Mouse (Mus musculus) limb, embryonic 14.5 days (tissue): ENCODE results near the gene Ap3m1. TPM values are rescaled to one million over a fixed set of nuclear protein-coding genes. Genes with fewer than 3 reads are reported as not detected.

ENCODE experiments used
- ATAC-seq: fragments of 200-750 bp; cut with Nextera tagmentation; 2 replicates; pipeline ENCODE4 v1.8.0; 2017; ENCODE audit warnings: low read depth, moderate number of reproducible peaks, moderate TSS enrichment; ENCODE audit not compliant: low FRiP score
- DNase-seq: peaks from one replicate; pipeline ENCODE4 v3.0.0-alpha.2; 2015; ENCODE audit warnings: low spot score
- H3K27ac ChIP-seq: fragments of 300-500 bp; sonication (generic); replicated peaks from 2 replicates; pipeline ENCODE4 v1.5.1; 2014; ENCODE audit warnings: low read depth, mild to moderate bottlenecking, low read length, moderate library complexity, mixed read lengths
- H3K27me3 ChIP-seq: fragments of 300-500 bp; sonication (generic); 2 replicates; pipeline ENCODE4 v1.6.1; 2014; ENCODE audit warnings: low read length, mixed read lengths; ENCODE audit not compliant: control insufficient read depth, insufficient read depth
- H3K36me3 ChIP-seq: fragments of 300-500 bp; sonication (generic); 2 replicates; pipeline ENCODE4 v1.6.1; 2014; ENCODE audit warnings: mild to moderate bottlenecking, low read length, moderate library complexity, mixed read lengths; ENCODE audit not compliant: control insufficient read depth, insufficient read depth
- H3K4me1 ChIP-seq: fragments of 300-500 bp; sonication (generic); 2 replicates; pipeline ENCODE4 v1.6.1; 2014; ENCODE audit warnings: antibody characterized with exemption, low read length, mixed read lengths; ENCODE audit not compliant: control insufficient read depth, insufficient read depth
- H3K4me2 ChIP-seq: fragments of 300-500 bp; sonication (generic); replicated peaks from 2 replicates; pipeline ENCODE4 v1.6.1; 2014; ENCODE audit warnings: low read depth, mild to moderate bottlenecking, low read length, moderate library complexity; ENCODE audit not compliant: severe bottlenecking
- H3K4me3 ChIP-seq: fragments of 300-500 bp; sonication (generic); replicated peaks from 2 replicates; pipeline ENCODE4 v1.5.1; 2014; ENCODE audit warnings: low read length
- H3K9ac ChIP-seq: fragments of 300-500 bp; sonication (generic); 2 replicates; pipeline ENCODE4 v1.6.1; 2014; ENCODE audit warnings: mild to moderate bottlenecking, low read depth, low read length, moderate library complexity; ENCODE audit not compliant: severe bottlenecking
- H3K9me3 ChIP-seq: fragments of 300-500 bp; sonication (generic); 2 replicates; pipeline ENCODE4 v1.6.1; 2016; ENCODE audit warnings: low read length; ENCODE audit not compliant: control insufficient read depth
- POLR2A ChIP-seq: fragments of 200-500 bp; IDR thresholded peaks from 2 replicates; pipeline ENCODE4 v1.8.0; 2012; ENCODE audit warnings: inconsistent platforms, mild to moderate bottlenecking, moderate library complexity, borderline replicate concordance; ENCODE audit not compliant: insufficient read depth, insufficient read length; ENCODE audit errors: extremely low read depth
- WGBS: fragments of 180-500 bp; shearing (Covaris S2); extraction: QIAGEN DNeasy Blood & Tissue Kit; methylation state at CpG from one replicate; pipeline ENCODE4 v1.1.7; 2014; 5-methylcytosine and 5-hydroxymethylcytosine counted together
- polyA plus RNA-seq, 2 experiments: library from polyadenylated mRNA; depleted of rRNA in 1 of 2; stranded (reverse) in 1 of 2; unstranded in 1 of 2; fragments of >200 nt; fragmentation: Nextera tagmentation in 1 of 2; extraction: Ambion mirVana in 1 of 2; gene quantifications; 2 replicates each; pipeline versions ENCODE4 v1.2.1 to v1.2.3; 2012 to 2014

Ap3m1 gene
- polyA plus RNA-seq, 2 experiments: 76.4 to 86.6 TPM

- Histone ChIP-seq H3K4me3 (no peak overlapping the region), H3K27ac (peak overlapping the region; percentile 83), H3K9ac (no peak overlapping the region), H3K36me3 (no peaks in the 10 kb centered on the region), H3K9me3 (no peaks in the 10 kb centered on the region), H3K4me2 (peak overlapping the region; percentile 26; the same call in 1 of the 2 replicates), H3K4me1 (peaks cover 30% of the 10 kb centered on the region), H3K27me3 (no peaks in the 10 kb centered on the region)
- peak; percentile 70; the same call in 1 of the 2 replicates for ATAC-seq
- no peak for TF ChIP-seq POLR2A
- peak; percentile 63 for DNase-seq
- 5% methylated on average over 7 of the region's 7 CpGs for WGBS
These were observed 34.6 kb upstream of the Ap3m1 start for GRCm38 (mm10) chr14:21086827-21087351.

- no peaks in the 10 kb centered on the region for H3K27me3 ChIP-seq
- H3K4me1 ChIP-seq: peaks cover 30% of the 10 kb centered on the region
- WGBS: 4% methylated on average over 2 of the region's 2 CpGs
- H3K27ac ChIP-seq: no peak overlapping the region
- DNase-seq (no peak), ATAC-seq (no peak)
- no peaks in the 10 kb centered on the region for H3K9me3 ChIP-seq
- H3K36me3 ChIP-seq: no peaks in the 10 kb centered on the region
- H3K4me3 ChIP-seq: no peak overlapping the region
- H3K4me2 ChIP-seq: no peak overlapping the region
- TF ChIP-seq POLR2A: no peak
- H3K9ac ChIP-seq: no peak overlapping the region
These were observed 33.8 kb upstream of the Ap3m1 start for GRCm38 (mm10) chr14:21086106-21086505.

DNA sequence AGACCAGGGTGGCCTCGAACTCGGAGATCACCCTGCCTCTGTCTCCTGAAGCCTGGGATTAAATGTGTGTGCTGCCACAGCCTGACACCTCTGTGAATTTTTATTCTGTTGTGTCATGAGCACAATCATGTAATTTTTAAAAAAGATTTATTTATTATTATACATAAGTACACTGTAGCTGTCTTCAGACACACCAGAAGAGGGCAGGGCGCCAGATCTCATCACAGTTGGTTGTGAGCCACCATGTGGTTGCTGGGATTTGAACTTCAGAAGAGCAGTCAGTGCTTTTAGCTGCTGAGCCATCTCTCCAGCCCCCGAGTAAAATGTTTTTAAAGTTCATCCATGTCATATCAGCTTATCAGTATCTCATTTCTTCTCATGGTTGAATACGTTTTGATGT is 33.4 kb upstream of the Ap3m1 start:
- DNase-seq: no peak
- no peaks in the 10 kb centered on the region for H3K9me3 ChIP-seq
- no peak overlapping the region for H3K27ac ChIP-seq
- TF ChIP-seq POLR2A: no peak
- H3K36me3 ChIP-seq: no peaks in the 10 kb centered on the region
- ATAC-seq: no peak
- peaks cover 30% of the 10 kb centered on the region for H3K4me1 ChIP-seq
- H3K4me2 ChIP-seq: no peak overlapping the region
- H3K27me3 ChIP-seq: no peaks in the 10 kb centered on the region
- no peak overlapping the region for H3K9ac ChIP-seq
- 73% methylated on average over 5 of the region's 5 CpGs for WGBS
- no peak overlapping the region for H3K4me3 ChIP-seq

GRCm38 (mm10) chr14:21082823-21083222 is 30.5 kb upstream of the Ap3m1 start:
- WGBS: 50% methylated on average over 1 of the region's 1 CpGs

GRCm38 (mm10) chr14:21078511-21078910 is 26.2 kb upstream of the Ap3m1 start:
- Histone ChIP-seq H3K9me3 (no peaks in the 10 kb centered on the region), H3K4me2 (no peak overlapping the region), H3K4me3 (no peak overlapping the region), H3K9ac (no peak overlapping the region), H3K27ac (no peak overlapping the region), H3K4me1 (peaks cover 16% of the 10 kb centered on the region; the same call in 1 of the 2 replicates), H3K36me3 (no peaks in the 10 kb centered on the region), H3K27me3 (no peaks in the 10 kb centered on the region)
- TF ChIP-seq POLR2A: no peak
- ATAC-seq (no peak), DNase-seq (no peak)

More at GRCm38 (mm10) chr14:21082823-21083222, 30.5 kb upstream of the Ap3m1 start:
- ATAC-seq (no peak), DNase-seq (no peak)
- Histone ChIP-seq H3K4me1 (peaks cover 24% of the 10 kb centered on the region), H3K27ac (no peak overlapping the region), H3K27me3 (no peaks in the 10 kb centered on the region), H3K9ac (no peak overlapping the region), H3K9me3 (no peaks in the 10 kb centered on the region), H3K36me3 (no peaks in the 10 kb centered on the region), H3K4me2 (no peak overlapping the region), H3K4me3 (no peak overlapping the region)
- no peak for TF ChIP-seq POLR2A
